Comparison of ENCODE assay signal across 15 mouse cellular contexts in genomic region chr1:78425309-78425708, GRCm38 (mm10).
DNase-seq lines count a peak whose midpoint lies in the region; ATAC-seq and TF ChIP-seq lines count a peak whose summit lies in the region.
"Had no signal": no experiment of that assay in that cellular context is flagged by ENCODE, and none has a peak within 500 bp of the region (broad histone marks: within the 10 kb centered on the region; RNA-seq: fewer than 3 reads in every experiment).

No protein-coding gene starts in this region.

- no peak for DNase-seq in gastrocnemius, adult 2 months
- DNase-seq in gastrocnemius, postnatal 4 days (ENCODE audit: low spot score in 2 of 2): no peak
- DNase-seq in hindbrain, embryonic 14.5 days (ENCODE audit: low spot score): no peak
- no peak for DNase-seq in hindbrain, embryonic 10.5 days (ENCODE audit: low spot score)
- no peak for DNase-seq in lung, embryonic 14.5 days
- no peak for DNase-seq in lung, postnatal 25 days (ENCODE audit: low spot score)
- no peak for DNase-seq in urinary bladder, postnatal 4 days (ENCODE audit: low spot score in 2 of 2)
- DNase-seq: cerebellum, adult 11-12 months; kidney, postnatal 14 days; liver, postnatal 0 days; thymus, postnatal 36 days had no signal

- peaks cover 24% of the 10 kb centered on the region for H3K36me3 ChIP-seq in hindbrain, embryonic 14.5 days (replicated peaks; ENCODE audit: control insufficient read depth, insufficient read depth)
- peaks cover 22% of the 10 kb centered on the region for H3K36me3 ChIP-seq in hindbrain, embryonic 10.5 days
- peaks cover 23% of the 10 kb centered on the region for H3K36me3 ChIP-seq in lung, embryonic 14.5 days (ENCODE audit: insufficient read depth)
- H3K36me3 ChIP-seq in embryonic facial prominence, embryonic 13.5 days: peaks cover 16% of the 10 kb centered on the region

- no peaks in the 10 kb centered on the region; the same call in 1 of the 2 replicates for H3K27me3 ChIP-seq in hindbrain, embryonic 14.5 days (ENCODE audit: control insufficient read depth, insufficient read depth, low read length)
- H3K27me3 ChIP-seq in hindbrain, embryonic 10.5 days (ENCODE audit: insufficient read depth, poor library complexity, severe bottlenecking): no peaks in the 10 kb centered on the region
- no peaks in the 10 kb centered on the region for H3K27me3 ChIP-seq in lung, embryonic 14.5 days (ENCODE audit: insufficient read depth, low read length)
- H3K27me3 ChIP-seq in embryonic facial prominence, embryonic 13.5 days: no peaks in the 10 kb centered on the region
- H3K27me3 ChIP-seq: limb, embryonic 13.5 days; Patski had no signal

- no peak for TF ChIP-seq CTCF in gastrocnemius, adult 2 months (IDR thresholded peaks at IDR 0.05)
- no peak for TF ChIP-seq CTCF in lung, embryonic 14.5 days (IDR thresholded peaks at IDR 0.05; ENCODE audit: low read depth)

- no peak overlapping the region for H3K4me2 ChIP-seq in hindbrain, embryonic 14.5 days (replicated peaks)
- H3K4me2 ChIP-seq in lung, embryonic 14.5 days: no peak overlapping the region
- H3K4me2 ChIP-seq in embryonic facial prominence, embryonic 13.5 days: no peak overlapping the region
- H3K4me2 ChIP-seq: limb, embryonic 13.5 days; midbrain, embryonic 12.5 days had no signal

- 0 out of 2 replicates have a peak overlapping the region, but pooled peaks have one; percentile 31 for H3K9ac ChIP-seq in hindbrain, embryonic 14.5 days
- no peak overlapping the region for H3K9ac ChIP-seq in lung, embryonic 14.5 days
- no peak overlapping the region for H3K9ac ChIP-seq in embryonic facial prominence, embryonic 13.5 days
- H3K9ac ChIP-seq: limb, embryonic 13.5 days; liver, postnatal 0 days; midbrain, embryonic 12.5 days had no signal

- peak overlapping the region; percentile 16 for H3K4me3 ChIP-seq in gastrocnemius, adult 2 months
- no peak overlapping the region for H3K4me3 ChIP-seq in hindbrain, embryonic 14.5 days (replicated peaks; ENCODE audit: low read length)
- no peak overlapping the region for H3K4me3 ChIP-seq in hindbrain, embryonic 10.5 days
- no peak overlapping the region for H3K4me3 ChIP-seq in lung, embryonic 14.5 days (ENCODE audit: low read depth, low read length)
- no peak overlapping the region for H3K4me3 ChIP-seq in embryonic facial prominence, embryonic 13.5 days
- H3K4me3 ChIP-seq: limb, embryonic 13.5 days; midbrain, embryonic 12.5 days had no signal

- 87% methylated on average over 7 of the region's 7 CpGs for WGBS in hindbrain, embryonic 14.5 days
- WGBS in hindbrain, embryonic 10.5 days: 93% methylated on average over 7 of the region's 7 CpGs
- WGBS in lung, embryonic 14.5 days: 90% methylated on average over 7 of the region's 7 CpGs
- 88% methylated on average over 7 of the region's 7 CpGs for WGBS in embryonic facial prominence, embryonic 13.5 days

- H3K27ac ChIP-seq in gastrocnemius, adult 2 months: peak overlapping the region; percentile 93
- H3K27ac ChIP-seq in hindbrain, embryonic 14.5 days: no peak overlapping the region
- H3K27ac ChIP-seq in hindbrain, embryonic 10.5 days: no peak overlapping the region; the same call in 1 of the 2 replicates
- peak overlapping the region; percentile 68; the same call in 1 of the 2 replicates for H3K27ac ChIP-seq in lung, embryonic 14.5 days (ENCODE audit: low read depth)
- H3K27ac ChIP-seq in embryonic facial prominence, embryonic 13.5 days: peak overlapping the region; percentile 45; the same call in 1 of the 2 replicates
- H3K27ac ChIP-seq: limb, embryonic 13.5 days; midbrain, embryonic 12.5 days had no signal

- H3K9me3 ChIP-seq in hindbrain, embryonic 14.5 days (ENCODE audit: control insufficient read depth, low read length): no peaks in the 10 kb centered on the region
- H3K9me3 ChIP-seq in hindbrain, embryonic 10.5 days: no peaks in the 10 kb centered on the region
- H3K9me3 ChIP-seq in lung, embryonic 14.5 days (ENCODE audit: low read depth, low read length): no peaks in the 10 kb centered on the region
- no peaks in the 10 kb centered on the region for H3K9me3 ChIP-seq in embryonic facial prominence, embryonic 13.5 days
- H3K9me3 ChIP-seq: limb, embryonic 13.5 days; midbrain, embryonic 12.5 days had no signal

- intact Hi-C loops in gastrocnemius, adult 2 months (cut with DNase I): loop anchor here (10.0 kb wide), 1 partner anchor 211 kb away; no protein-coding TSS in a partner anchor

- ATAC-seq in hindbrain, embryonic 14.5 days (ENCODE audit: low FRiP score): no peak
- ATAC-seq in lung, embryonic 14.5 days (ENCODE audit: insufficient read depth): no peak
- no peak for ATAC-seq in embryonic facial prominence, embryonic 13.5 days (ENCODE audit: insufficient number of reproducible peaks, insufficient read depth, low FRiP score, low TSS enrichment, low read depth)
- ATAC-seq: Patski had no signal

- H3K4me1 ChIP-seq in hindbrain, embryonic 14.5 days (replicated peaks; ENCODE audit: control insufficient read depth, insufficient read depth, low read length): no peaks in the 10 kb centered on the region
- peaks cover 31% of the 10 kb centered on the region for H3K4me1 ChIP-seq in hindbrain, embryonic 10.5 days (replicated peaks)
- no peaks in the 10 kb centered on the region for H3K4me1 ChIP-seq in lung, embryonic 14.5 days (ENCODE audit: insufficient read depth)
- H3K4me1 ChIP-seq in embryonic facial prominence, embryonic 13.5 days: peaks cover 44% of the 10 kb centered on the region

Comparison
In these comparisons a context has a peak if more than half of its experiments do, and no peak if none do; other contexts are left out.
1. H3K27ac ChIP-seq: peak in gastrocnemius, adult 2 months (single experiment), lung, embryonic 14.5 days (single experiment) and embryonic facial prominence, embryonic 13.5 days (single experiment); none in hindbrain, embryonic 14.5 days (single experiment) and hindbrain, embryonic 10.5 days (single experiment).